Mouse (Mus musculus): ENCODE measurements around the gene Amotl2. TPM values are rescaled to one million over a fixed set of nuclear protein-coding genes. Genes with fewer than 3 reads are reported as not detected.

The Amotl2 gene
- polyA plus RNA-seq, 1 experiment from 2014 or later = 40.1 TPM

GRCm38 (mm10) chr9:102771308-102771895 is 54.9 kb downstream of the Amotl2 start:
- Histone ChIP-seq H3K4me3 (ENCODE audit: low read length) (no peak overlapping the region), H3K27me3 (ENCODE audit: control insufficient read depth, insufficient read depth, low read depth, low read length) (no peaks in the 10 kb centered on the region), H3K9me3 (ENCODE audit: control insufficient read depth, low read length) (no peaks in the 10 kb centered on the region), H3K36me3 (ENCODE audit: control insufficient read depth, insufficient read depth, low read length) (no peaks in the 10 kb centered on the region), H3K9ac (ENCODE audit: low read length) (peak overlapping the region; percentile 17; the same call in 1 of the 2 replicates), H3K4me1 (replicated peaks; ENCODE audit: control insufficient read depth, insufficient read depth, low read length) (peaks cover 14% of the 10 kb centered on the region), H3K27ac (ENCODE audit: low read length) (peak overlapping the region; percentile 41; the same call in 1 of the 2 replicates), H3K4me2 (ENCODE audit: low read depth, low read length) (peak overlapping the region; percentile 34)
- 24% methylated on average over 21 of the region's 21 CpGs for WGBS
- ATAC-seq (ENCODE audit: low read depth) = peak; percentile 79

GRCm38 (mm10) chr9:102777631-102778591 is 61.4 kb downstream of the Amotl2 start:
- Histone ChIP-seq H3K36me3 (ENCODE audit: control insufficient read depth, insufficient read depth, low read length) (no peaks in the 10 kb centered on the region), H3K9me3 (ENCODE audit: control insufficient read depth, low read length) (no peaks in the 10 kb centered on the region), H3K4me2 (ENCODE audit: low read depth, low read length) (peak overlapping the region; percentile 13), H3K27me3 (ENCODE audit: control insufficient read depth, insufficient read depth, low read depth, low read length) (no peaks in the 10 kb centered on the region), H3K4me3 (ENCODE audit: low read length) (no peak overlapping the region), H3K4me1 (replicated peaks; ENCODE audit: control insufficient read depth, insufficient read depth, low read length) (peaks cover 32% of the 10 kb centered on the region), H3K27ac (ENCODE audit: low read length) (peak overlapping the region; percentile 86), H3K9ac (ENCODE audit: low read length) (peak overlapping the region; percentile 37; the same call in 1 of the 2 replicates)
- 18% methylated on average over 18 of the region's 18 CpGs for WGBS
- ATAC-seq (ENCODE audit: low read depth) = peak; percentile 65

DNA sequence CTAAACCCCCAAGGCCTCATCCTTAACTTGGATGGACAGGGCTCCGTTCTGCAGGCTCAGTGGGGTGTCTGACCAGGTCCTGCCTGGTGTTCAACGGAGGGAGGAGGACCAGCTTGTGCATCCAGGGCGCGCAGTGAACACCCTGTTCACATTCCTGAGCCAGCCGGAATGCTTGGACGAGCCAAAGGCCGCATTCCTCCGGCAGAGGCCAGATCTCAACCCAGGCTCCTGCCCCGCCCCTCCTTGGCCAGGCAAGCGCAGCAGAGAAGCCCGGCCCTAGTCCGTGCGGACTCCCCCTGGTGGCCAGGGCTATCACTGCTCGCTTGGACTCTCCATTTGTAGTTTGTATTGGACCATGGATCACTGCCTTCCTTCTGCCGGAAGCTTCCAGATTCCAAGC is 63.0 kb downstream of the Amotl2 start:
- peak overlapping the region; percentile 88 for H3K27ac ChIP-seq (ENCODE audit: low read length)
- H3K4me2 ChIP-seq (ENCODE audit: low read depth, low read length) = peak overlapping the region; percentile 25; the same call in 1 of the 2 replicates
- H3K9ac ChIP-seq (ENCODE audit: low read length) = peak overlapping the region; percentile 50
- 6% methylated on average over 15 of the region's 15 CpGs for WGBS
- no peak overlapping the region for H3K4me3 ChIP-seq (ENCODE audit: low read length)
- no peaks in the 10 kb centered on the region for H3K36me3 ChIP-seq (ENCODE audit: control insufficient read depth, insufficient read depth, low read length)
- peaks cover 44% of the 10 kb centered on the region for H3K4me1 ChIP-seq (replicated peaks; ENCODE audit: control insufficient read depth, insufficient read depth, low read length)
- H3K9me3 ChIP-seq (ENCODE audit: control insufficient read depth, low read length) = no peaks in the 10 kb centered on the region
- ATAC-seq (ENCODE audit: low read depth) = peak; percentile 92
- H3K27me3 ChIP-seq (ENCODE audit: control insufficient read depth, insufficient read depth, low read depth, low read length) = no peaks in the 10 kb centered on the region

Other genes with a start within 250 kb of the Amotl2 start
- gene Ky, start 210.9 kb upstream of the Amotl2 start, polyA plus RNA-seq (2015; fragmentation: Nextera tagmentation; extraction: Ambion mirVana) = 0.20 and 0.25 TPM in 2 replicates
- gene Anapc13, start 90.4 kb upstream of the Amotl2 start, polyA plus RNA-seq (2015; fragmentation: Nextera tagmentation; extraction: Ambion mirVana) = 196 and 198 TPM in 2 replicates
- gene Cep63, start 90.1 kb upstream of the Amotl2 start, polyA plus RNA-seq (2015; fragmentation: Nextera tagmentation; extraction: Ambion mirVana) = 55.4 and 58.8 TPM in 2 replicates
- 18.4 and 20.3 TPM in 2 replicates for gene Ryk, start 118.2 kb downstream of the Amotl2 start, polyA plus RNA-seq (2015; fragmentation: Nextera tagmentation; extraction: Ambion mirVana)